8 mouse cellular contexts compared by ENCODE assay signal in the genomic region with DNA sequence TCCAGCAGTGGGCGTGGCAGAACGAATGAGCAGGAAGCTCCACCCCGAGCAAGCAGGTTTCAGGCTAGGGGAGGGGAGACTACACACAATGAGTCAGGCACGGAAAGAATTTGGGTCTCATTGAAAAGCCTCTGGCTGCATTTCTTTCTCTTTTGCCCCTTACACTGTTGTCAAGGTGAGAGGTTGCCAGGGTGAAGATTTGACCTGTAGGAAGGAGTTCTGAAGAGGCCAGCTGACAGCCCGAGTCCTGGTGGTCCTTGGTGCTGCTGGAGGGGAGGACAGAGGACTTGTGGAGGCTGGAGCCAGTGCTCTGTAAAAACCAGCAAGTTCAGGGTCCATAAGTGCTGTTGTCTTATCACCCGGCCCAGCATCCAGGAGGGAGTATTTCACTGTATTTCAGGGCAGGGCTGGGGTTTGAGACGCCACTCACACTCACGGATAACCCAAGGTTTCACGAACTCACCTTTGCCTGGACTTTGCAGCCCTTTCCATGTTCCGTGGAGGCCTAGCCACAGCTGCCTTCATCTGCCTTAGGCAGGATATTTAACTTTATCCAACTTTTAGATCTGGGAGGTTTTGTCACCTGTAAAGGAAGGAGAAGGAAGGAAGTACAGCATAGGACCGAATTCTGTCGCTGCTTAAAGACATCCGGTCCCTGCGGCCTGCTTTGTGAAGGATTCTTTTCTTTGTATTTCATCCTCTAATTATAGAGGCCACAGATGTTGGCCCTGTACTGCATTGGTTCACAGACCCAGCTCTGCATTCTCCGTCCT. TPM values are rescaled to one million over a fixed set of nuclear protein-coding genes. Genes with fewer than 3 reads are reported as not detected.
DNase-seq lines count a peak whose midpoint lies in the region; ATAC-seq and TF ChIP-seq lines count a peak whose summit lies in the region.
"Had no signal": no experiment of that assay in that cellular context is flagged by ENCODE, and none has a peak within 500 bp of the region (broad histone marks: within the 10 kb centered on the region; RNA-seq: fewer than 3 reads in every experiment).

No protein-coding gene starts in this region.

- H3K4me2 ChIP-seq in liver, embryonic 11.5 days: peak overlapping the region; percentile 3
- H3K4me2 ChIP-seq in liver, postnatal 0 days (ENCODE audit: low read depth, low read length): no peak overlapping the region
- 0 out of 2 replicates have a peak overlapping the region, but pooled peaks have one; percentile 15 for H3K4me2 ChIP-seq in embryonic facial prominence, embryonic 14.5 days (ENCODE audit: low read depth, low read length)
- H3K4me2 ChIP-seq in limb, embryonic 12.5 days: no peak overlapping the region

- H3K9me3 ChIP-seq in liver, embryonic 11.5 days (ENCODE audit: control insufficient read depth, low read length): no peaks in the 10 kb centered on the region
- H3K9me3 ChIP-seq in liver, postnatal 0 days (ENCODE audit: low read length): no peaks in the 10 kb centered on the region
- no peaks in the 10 kb centered on the region for H3K9me3 ChIP-seq in embryonic facial prominence, embryonic 14.5 days (ENCODE audit: control insufficient read depth, low read length)
- no peaks in the 10 kb centered on the region for H3K9me3 ChIP-seq in limb, embryonic 12.5 days

- no peak for DNase-seq in liver, embryonic 11.5 days (ENCODE audit: low spot score)
- DNase-seq in liver, postnatal 0 days: no peak
- peak; percentile 76 for DNase-seq in embryo, embryonic 10.5 days (ENCODE audit: low spot score)
- no peak for DNase-seq in embryonic facial prominence, embryonic 14.5 days (ENCODE audit: low spot score)
- DNase-seq in cerebellum, postnatal 10 days: no peak
- no peak for DNase-seq in right cerebral cortex, postnatal 36 days (ENCODE audit: low spot score in 2 of 2)
- DNase-seq: right cerebral cortex, postnatal 4 days had no signal

- WGBS in liver, embryonic 11.5 days: 55% methylated on average over 14 of the region's 15 CpGs
- 71% methylated on average over 13 of the region's 15 CpGs for WGBS in liver, postnatal 0 days (ENCODE audit: insufficient replicate concordance)
- 39% methylated on average over 14 of the region's 15 CpGs for WGBS in embryonic facial prominence, embryonic 14.5 days
- WGBS in limb, embryonic 12.5 days: 52% methylated on average over 15 of the region's 15 CpGs

- no peak for TF ChIP-seq CTCF in liver, postnatal 0 days (IDR thresholded peaks at IDR 0.05; ENCODE audit: low read depth)

- no peak overlapping the region for H3K27ac ChIP-seq in liver, embryonic 11.5 days (ENCODE audit: low read depth, low read length)
- no peak overlapping the region for H3K27ac ChIP-seq in liver, postnatal 0 days (ENCODE audit: low read depth)
- H3K27ac ChIP-seq in embryonic facial prominence, embryonic 14.5 days (replicated peaks; ENCODE audit: low read depth, low read length): peak overlapping the region; percentile 77
- peak overlapping the region; percentile 64 for H3K27ac ChIP-seq in limb, embryonic 12.5 days

- no peak overlapping the region for H3K9ac ChIP-seq in liver, embryonic 11.5 days (ENCODE audit: low read depth, low read length)
- H3K9ac ChIP-seq in liver, postnatal 0 days (replicated peaks): no peak overlapping the region
- H3K9ac ChIP-seq in embryonic facial prominence, embryonic 14.5 days (ENCODE audit: low read depth, low read length): no peak overlapping the region
- no peak overlapping the region for H3K9ac ChIP-seq in limb, embryonic 12.5 days (replicated peaks)

- H3K36me3 ChIP-seq in liver, embryonic 11.5 days (ENCODE audit: control insufficient read depth, insufficient read depth, low read length): no peaks in the 10 kb centered on the region
- H3K36me3 ChIP-seq in liver, postnatal 0 days (replicated peaks; ENCODE audit: insufficient read depth, low read length): no peaks in the 10 kb centered on the region
- H3K36me3 ChIP-seq in embryonic facial prominence, embryonic 14.5 days (ENCODE audit: control insufficient read depth, insufficient read depth, low read length): no peaks in the 10 kb centered on the region
- H3K36me3 ChIP-seq in limb, embryonic 12.5 days: peaks cover 2% of the 10 kb centered on the region; the same call in 1 of the 2 replicates

- no peak overlapping the region for H3K4me3 ChIP-seq in liver, embryonic 11.5 days (ENCODE audit: low read depth, low read length)
- H3K4me3 ChIP-seq in liver, postnatal 0 days (ENCODE audit: low read depth, low read length): no peak overlapping the region
- H3K4me3 ChIP-seq in embryonic facial prominence, embryonic 14.5 days (ENCODE audit: low read depth, low read length): no peak overlapping the region
- no peak overlapping the region for H3K4me3 ChIP-seq in limb, embryonic 12.5 days (replicated peaks)

- no peak for TF ChIP-seq EP300 in liver, postnatal 0 days (IDR thresholded peaks at IDR 0.05; ENCODE audit: low read depth)

- peaks cover 7% of the 10 kb centered on the region; the same call in 1 of the 2 replicates for H3K4me1 ChIP-seq in liver, embryonic 11.5 days (replicated peaks; ENCODE audit: control insufficient read depth, insufficient read depth, low read length)
- H3K4me1 ChIP-seq in liver, postnatal 0 days (ENCODE audit: insufficient read depth): peaks cover 14% of the 10 kb centered on the region; the same call in 1 of the 2 replicates
- H3K4me1 ChIP-seq in embryonic facial prominence, embryonic 14.5 days (ENCODE audit: control insufficient read depth, insufficient read depth, low read length): peaks cover 27% of the 10 kb centered on the region
- H3K4me1 ChIP-seq in limb, embryonic 12.5 days (replicated peaks): peaks cover 51% of the 10 kb centered on the region

- peak; percentile 26; the same call in 1 of the 2 replicates for ATAC-seq in liver, embryonic 11.5 days (replicated peaks; ENCODE audit: low FRiP score)
- ATAC-seq in liver, postnatal 0 days: no peak
- 0 out of 2 replicates have a peak, but pooled peaks have one; percentile 26 for ATAC-seq in embryonic facial prominence, embryonic 14.5 days (ENCODE audit: low read depth)
- no peak for ATAC-seq in limb, embryonic 12.5 days (ENCODE audit: insufficient number of reproducible peaks, insufficient read depth, low FRiP score, low TSS enrichment, low read depth)

- H3K27me3 ChIP-seq in liver, embryonic 11.5 days (replicated peaks; ENCODE audit: control insufficient read depth, insufficient read depth, low read length): no peaks in the 10 kb centered on the region
- no peaks in the 10 kb centered on the region for H3K27me3 ChIP-seq in liver, postnatal 0 days (ENCODE audit: insufficient read depth, low read length)
- H3K27me3 ChIP-seq in embryonic facial prominence, embryonic 14.5 days (replicated peaks; ENCODE audit: control insufficient read depth, insufficient read depth, low read length): no peaks in the 10 kb centered on the region
- H3K27me3 ChIP-seq in limb, embryonic 12.5 days: no peaks in the 10 kb centered on the region

RNA-seq across cellular contexts. Expression of a gene that starts 32.2 kb away (rescaled TPM):
- polyA plus RNA-seq in liver, embryonic 11.5 days (2014; fragmentation: Nextera tagmentation; extraction: Ambion mirVana): 4.4 and 4.7 TPM in 2 replicates
- polyA plus RNA-seq in liver, postnatal 0 days (2015; fragmentation: Nextera tagmentation; extraction: Ambion mirVana): 0.60 and 0.70 TPM in 2 replicates
- polyA plus RNA-seq in embryonic facial prominence, embryonic 14.5 days (2014; fragmentation: Nextera tagmentation; extraction: Ambion mirVana): 23.1 and 24.0 TPM in 2 replicates
- 22.3 and 23.1 TPM in 2 replicates for polyA plus RNA-seq in limb, embryonic 12.5 days (2016; fragmentation: Nextera tagmentation; extraction: Ambion mirVana)

Comparison
In these comparisons a context has a peak if more than half of its experiments do, and no peak if none do; other contexts are left out.
1. ATAC-seq: peak in liver, embryonic 11.5 days (single experiment) and embryonic facial prominence, embryonic 14.5 days (single experiment); none in liver, postnatal 0 days (single experiment) and limb, embryonic 12.5 days (single experiment).
2. H3K4me2 ChIP-seq: peak in liver, embryonic 11.5 days (single experiment) and embryonic facial prominence, embryonic 14.5 days (single experiment); none in liver, postnatal 0 days (single experiment) and limb, embryonic 12.5 days (single experiment).
3. H3K27ac ChIP-seq: peak in embryonic facial prominence, embryonic 14.5 days (single experiment) and limb, embryonic 12.5 days (single experiment); none in liver, embryonic 11.5 days (single experiment) and liver, postnatal 0 days (single experiment).